Mouse (Mus musculus): ENCODE results near the gene Hbq1a.
"Not testable (repeated sequence)": the region's sequence is repeated elsewhere in the genome, so short reads cannot be mapped to it uniquely, and the experiment has no call there.

GRCm38 (mm10) chr11:32285887-32286286 lies 14.0 kb upstream of the Hbq1a start:
- peak in 2 of 3 experiments; percentile 9 to 21; a peak in 1 of 6 replicates for TF ChIP-seq CTCF (IDR thresholded peaks at IDR 0.05 in 2 of 3, conservative IDR thresholded peaks at IDR 0.05 in 1 of 3; ENCODE audit: control insufficient read depth in 1 of 3, insufficient read depth in 1 of 3, low read depth in 2 of 3, low read length in 3 of 3, poor library complexity in 1 of 3, severe bottlenecking in 1 of 3)
- TF ChIP-seq UBTF (IDR thresholded peaks at IDR 0.05; ENCODE audit: borderline replicate concordance, insufficient read depth, low read depth, low read length); POLR2A (IDR thresholded peaks at IDR 0.05; ENCODE audit: control insufficient read depth in 1 of 2, insufficient read depth in 1 of 2, low read depth in 1 of 2, low read length in 2 of 2, poor library complexity in 1 of 2); TAL1 (IDR thresholded peaks at IDR 0.05; ENCODE audit: low read length); CHD1 (IDR thresholded peaks at IDR 0.05; ENCODE audit: low read depth, low read length); ZMIZ1 (IDR thresholded peaks at IDR 0.05; ENCODE audit: low read depth, low read length); USF1 (IDR thresholded peaks at IDR 0.05; ENCODE audit: low read depth, low read length); ZNF384 (IDR thresholded peaks at IDR 0.05; ENCODE audit: low read depth, low read length); SMC3 (IDR thresholded peaks at IDR 0.05; ENCODE audit: low read depth, low read length); ZKSCAN1 (IDR thresholded peaks at IDR 0.05; ENCODE audit: low read depth, low read length); KAT2A (conservative IDR thresholded peaks at IDR 0.05; ENCODE audit: low read depth, low read length); MXI1 (IDR thresholded peaks at IDR 0.05; ENCODE audit: low read depth, low read length): not testable (repeated sequence)

All from MEL (cell line).